Mouse (Mus musculus): Measurements from ENCODE around the gene Vav1. TPM values are rescaled to one million over a fixed set of nuclear protein-coding genes. Genes with fewer than 3 reads are reported as not detected.

Vav1 gene
- polyA plus RNA-seq (2016; fragmentation: Nextera tagmentation; extraction: Ambion mirVana), result 1.1 and 1.3 TPM in 2 replicates

- WGBS, result 62% methylated on average over 26 of the region's 26 CpGs
- Histone ChIP-seq H3K4me1 (peaks cover 21% of the 10 kb centered on the region), H3K27ac (no peak within 1 kb of the TSS), H3K36me3 (no peaks in the 10 kb centered on the region), H3K4me3 (no peak within 1 kb of the TSS), H3K9me3 (replicated peaks) (no peaks in the 10 kb centered on the region), H3K27me3 (ENCODE audit: low read depth, poor library complexity, severe bottlenecking) (peaks cover 55% of the 10 kb centered on the region)
- no peak for DNase-seq (ENCODE audit: low spot score)
Measured at GRCm38 (mm10) chr17:57278943-57279590, at the start of gene Vav1. Gene Vav1 (plus strand): TSS chr17:57279100.

DNA sequence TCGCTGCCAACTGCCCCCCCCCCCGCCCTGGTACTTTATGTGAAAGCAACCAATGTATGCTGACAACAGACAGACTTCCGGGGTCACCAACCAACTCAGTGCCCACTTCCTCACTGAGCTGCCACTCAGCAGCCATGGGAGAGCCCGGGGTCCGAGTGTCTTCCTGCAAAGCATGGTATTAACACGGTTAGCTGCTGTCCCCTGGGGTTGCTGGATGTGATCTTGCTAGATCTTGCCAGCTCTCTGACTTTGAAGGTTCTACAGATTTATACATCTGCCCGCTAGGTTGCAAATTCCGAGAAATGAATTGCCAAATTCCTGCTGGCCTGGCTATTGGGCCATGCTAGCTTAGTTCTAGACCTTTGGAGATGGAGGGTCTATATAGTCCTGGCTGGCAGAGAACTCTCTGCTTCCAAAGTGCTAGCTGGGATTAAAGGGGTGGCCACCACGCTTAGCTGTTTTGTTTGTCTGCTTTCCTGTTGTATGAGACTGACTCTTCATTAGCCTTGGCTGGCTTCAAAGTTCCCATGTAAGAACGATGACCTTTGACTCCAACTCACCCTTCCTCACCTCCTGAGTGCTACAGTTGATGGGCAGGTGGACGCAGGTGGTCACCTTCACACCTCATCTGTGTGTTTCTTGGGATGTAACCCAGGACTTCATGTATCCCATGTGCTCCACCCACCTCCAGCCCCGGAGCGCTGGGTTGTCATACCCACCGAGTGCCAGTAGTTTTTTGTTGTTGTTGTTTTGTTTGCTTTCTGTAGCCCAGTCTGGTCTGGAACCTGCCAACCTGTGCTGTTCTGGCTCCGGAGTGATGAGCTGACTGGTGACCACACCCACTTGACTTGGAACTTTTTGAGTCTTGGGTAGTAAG, 48.8 kb upstream of the Vav1 start:
- Histone ChIP-seq H3K36me3 (peaks cover 10% of the 10 kb centered on the region), H3K9me3 (replicated peaks) (no peaks in the 10 kb centered on the region), H3K27me3 (ENCODE audit: low read depth, poor library complexity, severe bottlenecking) (peaks cover 4% of the 10 kb centered on the region; the same call in 1 of the 2 replicates), H3K27ac (no peak overlapping the region), H3K4me1 (peaks cover 5% of the 10 kb centered on the region; the same call in 1 of the 2 replicates), H3K4me3 (no peak overlapping the region)
- no peak for DNase-seq (ENCODE audit: low spot score)
- WGBS, result 81% methylated on average over 15 of the region's 15 CpGs

- no peaks in the 10 kb centered on the region for H3K9me3 ChIP-seq (replicated peaks)
- peaks cover 17% of the 10 kb centered on the region for H3K36me3 ChIP-seq
- peaks cover 5% of the 10 kb centered on the region; the same call in 1 of the 2 replicates for H3K4me1 ChIP-seq
- no peak overlapping the region for H3K4me3 ChIP-seq
- DNase-seq (ENCODE audit: low spot score), result no peak
- no peaks in the 10 kb centered on the region for H3K27me3 ChIP-seq (ENCODE audit: low read depth, poor library complexity, severe bottlenecking)
- WGBS, result 76% methylated on average over 6 of the region's 6 CpGs
- no peak overlapping the region for H3K27ac ChIP-seq
Measured at GRCm38 (mm10) chr17:57230728-57231125, 48.2 kb upstream of the Vav1 start.

DNA sequence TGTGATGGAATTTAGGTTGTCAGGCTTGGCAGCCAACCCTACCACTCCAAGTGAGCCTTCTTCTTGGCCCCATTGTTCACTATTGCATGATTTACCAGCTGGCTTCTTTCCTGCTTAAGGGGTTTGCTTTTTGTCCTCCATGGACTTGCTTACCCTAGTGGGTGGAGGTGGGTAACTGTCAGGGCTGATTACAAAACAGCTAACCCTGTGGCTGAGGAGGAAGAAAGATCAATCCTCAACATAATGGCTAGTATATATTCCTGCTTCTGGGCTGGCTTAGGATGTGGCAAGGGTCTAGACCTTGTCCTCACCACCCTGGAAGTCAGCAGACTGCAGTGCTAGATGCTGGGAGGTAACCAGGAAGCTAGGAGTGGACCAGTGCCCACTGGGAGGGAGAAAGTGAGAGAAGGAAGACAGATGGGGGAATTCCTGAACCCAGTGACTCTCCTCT, 47.6 kb upstream of the Vav1 start:
- Histone ChIP-seq H3K36me3 (peaks cover 23% of the 10 kb centered on the region), H3K27ac (no peak overlapping the region), H3K27me3 (ENCODE audit: low read depth, poor library complexity, severe bottlenecking) (no peaks in the 10 kb centered on the region), H3K4me1 (peaks cover 5% of the 10 kb centered on the region; the same call in 1 of the 2 replicates), H3K9me3 (replicated peaks) (no peaks in the 10 kb centered on the region), H3K4me3 (no peak overlapping the region)
- DNase-seq (ENCODE audit: low spot score), result no peak

GRCm38 (mm10) chr17:57232200-57232599, 46.7 kb upstream of the Vav1 start:
- no peaks in the 10 kb centered on the region for H3K27me3 ChIP-seq (ENCODE audit: low read depth, poor library complexity, severe bottlenecking)
- H3K4me1 ChIP-seq, result peaks cover 5% of the 10 kb centered on the region; the same call in 1 of the 2 replicates
- no peak overlapping the region for H3K27ac ChIP-seq
- H3K9me3 ChIP-seq (replicated peaks), result no peaks in the 10 kb centered on the region
- H3K36me3 ChIP-seq, result peaks cover 31% of the 10 kb centered on the region
- DNase-seq (ENCODE audit: low spot score), result no peak
- no peak overlapping the region for H3K4me3 ChIP-seq
- 84% methylated on average over 1 of the region's 1 CpGs for WGBS

GRCm38 (mm10) chr17:57233038-57233437, 45.9 kb upstream of the Vav1 start:
- Histone ChIP-seq H3K4me3 (no peak overlapping the region), H3K36me3 (peaks cover 40% of the 10 kb centered on the region), H3K27me3 (ENCODE audit: low read depth, poor library complexity, severe bottlenecking) (no peaks in the 10 kb centered on the region), H3K9me3 (replicated peaks) (no peaks in the 10 kb centered on the region), H3K27ac (no peak overlapping the region), H3K4me1 (peaks cover 5% of the 10 kb centered on the region; the same call in 1 of the 2 replicates)
- WGBS, result 63% methylated on average over 7 of the region's 7 CpGs
- DNase-seq (ENCODE audit: low spot score), result no peak

GRCm38 (mm10) chr17:57234254-57234928, 44.5 kb upstream of the Vav1 start:
- Histone ChIP-seq H3K27me3 (ENCODE audit: low read depth, poor library complexity, severe bottlenecking) (no peaks in the 10 kb centered on the region), H3K4me3 (no peak overlapping the region), H3K4me1 (peaks cover 5% of the 10 kb centered on the region; the same call in 1 of the 2 replicates), H3K36me3 (peaks cover 43% of the 10 kb centered on the region), H3K9me3 (replicated peaks) (no peaks in the 10 kb centered on the region), H3K27ac (no peak overlapping the region)
- 82% methylated on average over 12 of the region's 12 CpGs for WGBS
- no peak for DNase-seq (ENCODE audit: low spot score)

GRCm38 (mm10) chr17:57235803-57236202, 43.1 kb upstream of the Vav1 start:
- Histone ChIP-seq H3K36me3 (peaks cover 43% of the 10 kb centered on the region), H3K4me3 (no peak overlapping the region), H3K27me3 (ENCODE audit: low read depth, poor library complexity, severe bottlenecking) (no peaks in the 10 kb centered on the region), H3K27ac (no peak overlapping the region), H3K9me3 (replicated peaks) (no peaks in the 10 kb centered on the region), H3K4me1 (peaks cover 5% of the 10 kb centered on the region; the same call in 1 of the 2 replicates)
- 92% methylated on average over 5 of the region's 5 CpGs for WGBS
- no peak for DNase-seq (ENCODE audit: low spot score)

GRCm38 (mm10) chr17:57237181-57237580, 41.7 kb upstream of the Vav1 start:
- no peak overlapping the region for H3K4me3 ChIP-seq
- no peaks in the 10 kb centered on the region for H3K27me3 ChIP-seq (ENCODE audit: low read depth, poor library complexity, severe bottlenecking)
- H3K4me1 ChIP-seq, result peaks cover 5% of the 10 kb centered on the region; the same call in 1 of the 2 replicates
- H3K27ac ChIP-seq, result no peak overlapping the region
- no peaks in the 10 kb centered on the region for H3K9me3 ChIP-seq (replicated peaks)
- WGBS, result 94% methylated on average over 9 of the region's 9 CpGs
- no peak for DNase-seq (ENCODE audit: low spot score)
- H3K36me3 ChIP-seq, result peaks cover 52% of the 10 kb centered on the region

- Histone ChIP-seq H3K36me3 (peaks cover 35% of the 10 kb centered on the region), H3K4me1 (peaks cover 15% of the 10 kb centered on the region), H3K4me3 (no peak overlapping the region), H3K9me3 (replicated peaks) (no peaks in the 10 kb centered on the region), H3K27ac (no peak overlapping the region), H3K27me3 (ENCODE audit: low read depth, poor library complexity, severe bottlenecking) (no peaks in the 10 kb centered on the region)
- no peak for DNase-seq (ENCODE audit: low spot score)
- 68% methylated on average over 10 of the region's 10 CpGs for WGBS
Measured at GRCm38 (mm10) chr17:57243650-57244370, 35.1 kb upstream of the Vav1 start.

GRCm38 (mm10) chr17:57245311-57245929, 33.5 kb upstream of the Vav1 start:
- H3K4me1 ChIP-seq, result peaks cover 23% of the 10 kb centered on the region
- no peak overlapping the region for H3K4me3 ChIP-seq
- peaks cover 35% of the 10 kb centered on the region for H3K36me3 ChIP-seq
- H3K27ac ChIP-seq, result no peak overlapping the region
- DNase-seq (ENCODE audit: low spot score), result no peak
- no peaks in the 10 kb centered on the region for H3K9me3 ChIP-seq (replicated peaks)
- no peaks in the 10 kb centered on the region for H3K27me3 ChIP-seq (ENCODE audit: low read depth, poor library complexity, severe bottlenecking)
- 86% methylated on average over 10 of the region's 10 CpGs for WGBS

All from limb, embryonic 10.5 days (tissue).